Mouse (Mus musculus): ENCODE results near the gene Gm5796. TPM values are rescaled to one million over a fixed set of nuclear protein-coding genes. Genes with fewer than 3 reads are reported as not detected.
"Not testable (repeated sequence)": the region's sequence is repeated elsewhere in the genome, so short reads cannot be mapped to it uniquely, and the experiment has no call there.

Gene Gm5796
- 0.09 TPM in 2 replicates for polyA plus RNA-seq (2012; rRNA removed)

DNA sequence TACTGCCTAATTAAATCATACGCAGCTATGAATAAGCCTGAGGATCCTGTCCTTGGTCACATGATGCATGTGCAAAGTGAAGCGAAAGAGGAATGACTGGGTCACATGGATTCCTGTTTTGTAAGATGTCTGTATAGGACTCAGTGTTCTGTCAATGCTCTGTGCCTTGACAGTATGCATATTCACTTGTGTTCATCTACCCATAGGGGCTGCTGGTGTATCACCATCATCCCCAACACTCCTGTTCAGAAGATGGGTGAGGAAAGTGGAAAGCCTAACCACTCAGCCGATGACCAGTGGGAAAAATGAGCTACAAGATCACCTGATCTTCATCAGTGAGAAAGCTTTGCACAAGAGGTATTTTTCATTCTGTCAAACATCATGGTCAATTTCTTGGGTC lies at the start of gene Gm5796:
TSS of gene Gm5796 (plus strand) at position 301 of the 400 bp plus-strand sequence.
- not testable (repeated sequence) for H3K4me1 ChIP-seq (replicated peaks; ENCODE audit: control insufficient read depth, insufficient read depth, low read length)
- 80% methylated on average over 1 of the region's 3 CpGs for WGBS

DNA sequence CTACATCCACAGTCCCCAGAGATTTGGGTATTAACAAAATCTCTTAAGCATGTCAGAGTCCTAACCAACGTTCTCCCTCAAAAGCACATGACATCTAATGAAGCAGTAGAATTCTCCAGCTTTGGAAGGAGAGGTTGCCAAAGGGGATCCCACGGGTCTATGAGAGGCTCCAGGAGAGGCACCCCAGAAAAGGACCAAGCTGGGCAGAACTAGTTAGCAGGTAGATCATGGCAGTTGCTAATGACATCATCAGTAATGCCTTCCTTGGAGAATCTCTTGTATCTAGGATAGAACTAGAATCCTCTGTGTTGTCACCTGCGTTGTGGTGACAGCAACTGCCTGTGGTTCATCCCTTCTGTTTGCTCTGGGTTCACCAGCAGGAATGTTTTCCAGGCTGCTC lies 25.6 kb upstream of the Gm5796 start, which contains the start of gene Gm3099:
TSS of gene Gm3099 (plus strand) at position 301 of the 400 bp plus-strand sequence.
- H3K27ac ChIP-seq (ENCODE audit: control insufficient read depth, insufficient read depth, low read length); H3K27me3 ChIP-seq (ENCODE audit: control insufficient read depth, insufficient read depth, low read length); H3K4me1 ChIP-seq (replicated peaks; ENCODE audit: control insufficient read depth, insufficient read depth, low read length); DNase-seq; H3K4me3 ChIP-seq (ENCODE audit: control insufficient read depth, insufficient read depth, low read length); H3K36me3 ChIP-seq (ENCODE audit: control insufficient read depth, insufficient read depth, low read length): not testable (repeated sequence)
- WGBS, result 87% methylated on average over 2 of the region's 3 CpGs

More for the DNA sequence above, at the start of gene Gm5796:
- H3K27me3 ChIP-seq (ENCODE audit: control insufficient read depth, insufficient read depth, low read length); H3K36me3 ChIP-seq (ENCODE audit: control insufficient read depth, insufficient read depth, low read length); DNase-seq; H3K4me3 ChIP-seq (ENCODE audit: control insufficient read depth, insufficient read depth, low read length); H3K27ac ChIP-seq (ENCODE audit: control insufficient read depth, insufficient read depth, low read length): not testable (repeated sequence)

DNA sequence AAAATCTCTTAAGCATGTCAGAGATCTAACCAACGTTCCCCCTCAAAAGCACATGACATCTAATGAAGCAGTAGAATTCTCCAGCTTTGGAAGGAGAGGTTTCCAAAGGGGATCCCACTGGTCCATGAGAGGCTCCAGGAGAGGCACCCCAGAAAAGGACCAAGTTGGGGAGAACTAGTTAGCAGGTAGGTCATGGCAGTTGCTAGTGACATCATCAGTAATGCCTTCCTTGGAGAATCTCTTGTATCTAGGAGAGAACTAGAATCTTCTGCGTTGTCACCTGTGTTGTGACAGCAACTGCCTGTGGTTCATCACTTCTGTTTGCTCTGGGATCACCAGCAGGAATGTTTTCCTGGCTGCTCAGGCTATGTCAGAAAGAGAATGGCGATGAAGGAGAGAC lies 60.1 kb downstream of the Gm5796 start, which contains the start of gene Gm3115:
TSS of gene Gm3115 (plus strand) at position 301 of the 400 bp plus-strand sequence.
- not testable (repeated sequence) for H3K36me3 ChIP-seq (ENCODE audit: control insufficient read depth, insufficient read depth, low read length)

More for the DNA sequence above, 60.1 kb downstream of the Gm5796 start, which contains the start of gene Gm3115:
- not testable (repeated sequence) for H3K4me3 ChIP-seq (ENCODE audit: control insufficient read depth, insufficient read depth, low read length); H3K27me3 ChIP-seq (ENCODE audit: control insufficient read depth, insufficient read depth, low read length); H3K27ac ChIP-seq (ENCODE audit: control insufficient read depth, insufficient read depth, low read length); DNase-seq; H3K4me1 ChIP-seq (replicated peaks; ENCODE audit: control insufficient read depth, insufficient read depth, low read length)
- 71% methylated on average over 3 of the region's 3 CpGs for WGBS

Other genes starting within 250 kb of the Gm5796 start
- gene Gm3002, start 213.9 kb upstream of the Gm5796 start, polyA plus RNA-seq (2012; rRNA removed), result 0.13 TPM in 1 of 2 replicates, not detected in the other
- gene Gm3033, start 177.7 kb upstream of the Gm5796 start, polyA plus RNA-seq (2012; rRNA removed), result 0.17 TPM in 1 of 2 replicates, not detected in the other
- gene Gm2916, start 139.8 kb upstream of the Gm5796 start, polyA plus RNA-seq (2012; rRNA removed), result not detected in 2 replicates
- not detected in 2 replicates for gene Gm3029, start 92.2 kb upstream of the Gm5796 start, polyA plus RNA-seq (2012; rRNA removed)
- 0.28 TPM in 1 of 2 replicates, not detected in the other for gene Gm3095, start 60.4 kb upstream of the Gm5796 start, polyA plus RNA-seq (2012; rRNA removed)
- not detected in 2 replicates for gene Gm3099, start 25.5 kb upstream of the Gm5796 start, polyA plus RNA-seq (2012; rRNA removed)
- not detected in 2 replicates for gene Gm3115, start 60.2 kb downstream of the Gm5796 start, polyA plus RNA-seq (2012; rRNA removed)
- 0.59 TPM in 1 of 2 replicates, not detected in the other for gene Gm8108, start 86.6 kb downstream of the Gm5796 start, polyA plus RNA-seq (2012; rRNA removed)
- not detected in 2 replicates for gene Gm3127, start 141.1 kb downstream of the Gm5796 start, polyA plus RNA-seq (2012; rRNA removed)
- gene Gm2974, start 158.6 kb downstream of the Gm5796 start, polyA plus RNA-seq (2012; rRNA removed), result 0.12 TPM in 1 of 2 replicates, not detected in the other
- gene Gm3138, start 225.7 kb downstream of the Gm5796 start, polyA plus RNA-seq (2012; rRNA removed), result not detected in 2 replicates